Mouse (Mus musculus): ENCODE results near the gene Psapl1. TPM values are rescaled to one million over a fixed set of nuclear protein-coding genes. Genes with fewer than 3 reads are reported as not detected.

Gene Psapl1
- polyA plus RNA-seq, 1 experiment from 2014 or later = 0.13 TPM

DNA sequence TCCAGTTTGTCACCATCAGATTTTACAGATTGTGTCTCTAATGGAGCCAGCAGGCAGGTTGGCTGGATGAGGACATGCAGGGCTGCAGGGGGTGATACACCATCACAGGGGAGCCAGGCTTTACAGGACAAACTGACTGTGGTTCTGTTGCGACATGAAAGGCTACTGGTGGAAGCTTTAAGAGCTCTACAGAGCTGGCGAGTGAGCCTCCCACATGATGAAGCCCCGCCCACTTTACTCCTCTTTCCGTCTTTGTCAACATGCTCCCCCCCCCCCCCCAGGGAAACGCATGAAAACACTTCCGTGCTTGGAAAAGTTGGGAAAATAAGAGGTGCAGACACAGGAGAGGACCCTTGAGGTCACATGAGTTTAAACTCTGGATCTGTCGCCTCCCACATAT, 25.6 kb upstream of the Psapl1 start:
- Histone ChIP-seq H3K27me3 (ENCODE audit: control insufficient read depth, insufficient read depth, low read depth, low read length) (no peaks in the 10 kb centered on the region), H3K9ac (ENCODE audit: low read length) (no peak overlapping the region), H3K4me1 (replicated peaks; ENCODE audit: control insufficient read depth, insufficient read depth, low read length) (peaks cover 3% of the 10 kb centered on the region; the same call in 1 of the 2 replicates), H3K4me3 (ENCODE audit: low read length) (no peak overlapping the region), H3K9me3 (ENCODE audit: control insufficient read depth, low read length) (no peaks in the 10 kb centered on the region), H3K27ac (ENCODE audit: low read length) (no peak overlapping the region), H3K4me2 (ENCODE audit: low read depth, low read length) (no peak overlapping the region), H3K36me3 (ENCODE audit: control insufficient read depth, insufficient read depth, low read length) (no peaks in the 10 kb centered on the region)
- ATAC-seq (ENCODE audit: low read depth) = no peak
- 41% methylated on average over 7 of the region's 7 CpGs for WGBS

DNA sequence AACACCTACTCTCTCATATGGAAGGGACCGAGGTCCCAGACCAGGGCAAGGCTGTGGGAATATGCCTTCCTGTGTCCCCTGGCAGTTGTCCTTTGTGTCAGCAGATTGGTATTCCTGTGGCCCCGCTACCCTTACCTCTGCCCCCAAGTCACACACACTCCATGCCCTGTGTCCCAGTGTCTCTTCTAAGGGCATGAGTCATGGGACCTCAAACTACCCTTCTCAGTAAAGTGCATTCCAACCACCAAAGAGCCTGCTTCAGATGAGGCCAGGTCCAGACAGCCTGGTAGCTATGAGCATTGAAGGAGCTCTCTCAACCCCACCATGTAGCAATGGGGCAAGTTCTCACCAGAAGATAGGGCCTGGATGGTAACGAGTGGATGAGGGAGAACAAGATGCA, 25.0 kb upstream of the Psapl1 start:
- no peak overlapping the region for H3K4me2 ChIP-seq (ENCODE audit: low read depth, low read length)
- ATAC-seq (ENCODE audit: low read depth) = no peak
- WGBS = 85% methylated on average over 3 of the region's 3 CpGs
- H3K27me3 ChIP-seq (ENCODE audit: control insufficient read depth, insufficient read depth, low read depth, low read length) = no peaks in the 10 kb centered on the region
- no peak overlapping the region for H3K27ac ChIP-seq (ENCODE audit: low read length)
- H3K9ac ChIP-seq (ENCODE audit: low read length) = no peak overlapping the region
- H3K4me3 ChIP-seq (ENCODE audit: low read length) = no peak overlapping the region
- no peaks in the 10 kb centered on the region for H3K36me3 ChIP-seq (ENCODE audit: control insufficient read depth, insufficient read depth, low read length)
- peaks cover 3% of the 10 kb centered on the region; the same call in 1 of the 2 replicates for H3K4me1 ChIP-seq (replicated peaks; ENCODE audit: control insufficient read depth, insufficient read depth, low read length)
- no peaks in the 10 kb centered on the region for H3K9me3 ChIP-seq (ENCODE audit: control insufficient read depth, low read length)

DNA sequence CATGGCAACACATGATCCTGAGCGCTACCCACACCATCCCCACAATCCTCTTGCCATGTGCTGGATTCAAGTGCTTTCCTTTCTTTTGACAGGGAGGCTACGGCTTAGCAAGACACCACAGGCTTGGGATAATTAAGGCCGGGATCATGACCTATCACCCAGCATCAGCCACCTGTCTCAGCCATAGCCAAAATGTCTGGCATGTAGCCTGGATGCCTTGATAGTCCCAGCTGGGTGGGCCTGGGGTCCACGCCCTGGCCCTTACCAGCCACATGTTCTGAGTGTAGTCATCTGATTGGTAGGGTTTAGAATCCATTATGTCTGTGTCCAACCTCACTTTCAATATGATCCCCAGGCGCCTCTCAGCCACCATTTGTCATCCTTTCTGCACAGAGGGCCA, 24.1 kb upstream of the Psapl1 start:
- Histone ChIP-seq H3K4me3 (ENCODE audit: low read length) (no peak overlapping the region), H3K4me2 (ENCODE audit: low read depth, low read length) (no peak overlapping the region), H3K27me3 (ENCODE audit: control insufficient read depth, insufficient read depth, low read depth, low read length) (no peaks in the 10 kb centered on the region), H3K27ac (ENCODE audit: low read length) (no peak overlapping the region), H3K9ac (ENCODE audit: low read length) (no peak overlapping the region), H3K4me1 (replicated peaks; ENCODE audit: control insufficient read depth, insufficient read depth, low read length) (peaks cover 3% of the 10 kb centered on the region; the same call in 1 of the 2 replicates), H3K36me3 (ENCODE audit: control insufficient read depth, insufficient read depth, low read length) (no peaks in the 10 kb centered on the region), H3K9me3 (ENCODE audit: control insufficient read depth, low read length) (no peaks in the 10 kb centered on the region)
- WGBS = 84% methylated on average over 5 of the region's 5 CpGs
- ATAC-seq (ENCODE audit: low read depth) = no peak

DNA sequence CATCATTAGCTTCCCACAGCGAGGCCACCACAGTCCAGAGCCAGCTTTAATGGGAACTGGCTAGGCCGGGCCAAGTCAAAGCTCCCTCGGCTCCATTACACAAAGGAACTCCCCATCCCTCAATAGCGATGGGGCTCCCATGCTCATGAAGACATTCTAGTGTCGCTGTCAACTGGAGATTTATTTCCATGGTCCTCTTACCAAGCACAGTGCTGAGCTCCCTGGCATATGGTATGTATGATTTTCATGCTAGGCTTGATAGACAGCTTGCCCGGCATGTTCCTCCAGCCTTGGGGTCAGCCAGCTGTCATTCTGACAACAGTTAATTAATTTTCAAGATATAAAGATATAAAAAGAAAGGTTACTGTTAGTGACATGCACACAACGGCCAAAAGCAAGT, 21.5 kb upstream of the Psapl1 start:
- no peak overlapping the region for H3K4me2 ChIP-seq (ENCODE audit: low read depth, low read length)
- H3K4me3 ChIP-seq (ENCODE audit: low read length) = no peak overlapping the region
- 66% methylated on average over 7 of the region's 7 CpGs for WGBS
- no peaks in the 10 kb centered on the region for H3K36me3 ChIP-seq (ENCODE audit: control insufficient read depth, insufficient read depth, low read length)
- no peaks in the 10 kb centered on the region for H3K9me3 ChIP-seq (ENCODE audit: control insufficient read depth, low read length)
- no peaks in the 10 kb centered on the region for H3K27me3 ChIP-seq (ENCODE audit: control insufficient read depth, insufficient read depth, low read depth, low read length)
- ATAC-seq (ENCODE audit: low read depth) = no peak
- no peak overlapping the region for H3K9ac ChIP-seq (ENCODE audit: low read length)
- peaks cover 3% of the 10 kb centered on the region; the same call in 1 of the 2 replicates for H3K4me1 ChIP-seq (replicated peaks; ENCODE audit: control insufficient read depth, insufficient read depth, low read length)
- H3K27ac ChIP-seq (ENCODE audit: low read length) = no peak overlapping the region

DNA sequence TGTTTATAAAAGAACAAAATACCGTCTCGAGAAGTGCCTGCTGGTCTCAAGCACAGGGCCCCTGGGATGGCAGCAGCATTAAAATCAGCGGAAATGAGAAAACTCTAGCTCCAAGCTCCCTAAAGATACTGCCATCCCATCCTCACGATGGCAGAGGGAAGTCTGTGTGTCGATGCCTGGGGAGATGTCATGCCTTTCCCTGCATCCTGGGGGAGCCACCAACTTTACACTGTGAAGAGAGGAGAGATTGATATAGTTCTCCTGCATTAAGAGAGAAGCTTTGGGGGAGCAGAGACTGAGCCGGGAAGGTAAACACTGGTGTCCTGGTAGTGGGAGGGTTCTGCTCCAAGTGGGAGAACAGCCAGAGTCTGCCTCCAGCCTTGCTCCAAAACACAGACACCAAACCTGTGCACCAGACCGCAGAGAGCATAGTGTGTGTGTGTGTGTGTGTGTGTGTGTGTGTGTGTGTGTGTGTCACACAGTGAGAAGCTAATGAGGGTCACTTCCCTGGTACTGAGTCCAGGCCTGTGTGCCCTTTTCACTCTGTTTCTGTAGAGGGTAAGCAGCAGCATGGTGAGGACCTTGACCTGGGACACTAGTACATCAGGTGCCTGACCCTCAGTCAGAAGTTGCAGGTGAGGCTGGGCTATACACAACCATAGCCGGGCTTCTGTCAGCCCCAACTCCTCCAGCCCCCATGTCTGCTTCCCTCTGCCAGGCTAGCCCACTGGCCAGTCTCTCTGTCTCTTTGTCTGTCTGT, 17.3 kb upstream of the Psapl1 start:
- Histone ChIP-seq H3K36me3 (ENCODE audit: control insufficient read depth, insufficient read depth, low read length) (no peaks in the 10 kb centered on the region), H3K4me2 (ENCODE audit: low read depth, low read length) (no peak overlapping the region), H3K9me3 (ENCODE audit: control insufficient read depth, low read length) (no peaks in the 10 kb centered on the region), H3K4me1 (replicated peaks; ENCODE audit: control insufficient read depth, insufficient read depth, low read length) (no peaks in the 10 kb centered on the region), H3K27ac (ENCODE audit: low read length) (no peak overlapping the region), H3K27me3 (ENCODE audit: control insufficient read depth, insufficient read depth, low read depth, low read length) (no peaks in the 10 kb centered on the region), H3K4me3 (ENCODE audit: low read length) (no peak overlapping the region), H3K9ac (ENCODE audit: low read length) (no peak overlapping the region)
- ATAC-seq (ENCODE audit: low read depth) = no peak
- WGBS = 38% methylated on average over 8 of the region's 8 CpGs

DNA sequence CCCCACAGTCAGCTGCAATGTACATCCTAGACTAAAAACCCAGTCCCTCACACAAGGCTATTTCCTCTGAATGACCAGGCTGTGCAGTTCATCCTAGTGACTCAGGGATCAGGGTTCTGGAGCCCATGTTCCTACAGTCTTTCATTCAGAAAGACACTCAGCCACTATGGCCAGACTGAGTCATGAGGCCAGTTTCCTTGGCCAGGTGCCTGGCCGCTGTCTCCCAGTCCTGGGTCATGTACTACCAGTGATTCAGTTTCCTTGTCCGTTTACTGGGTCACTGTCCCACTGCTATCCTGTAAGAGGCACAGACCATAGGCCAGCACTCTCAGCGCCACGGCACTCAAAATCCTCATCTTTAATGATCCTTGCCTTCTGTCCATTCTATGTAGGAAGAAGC, 15.5 kb upstream of the Psapl1 start:
- H3K27me3 ChIP-seq (ENCODE audit: control insufficient read depth, insufficient read depth, low read depth, low read length) = no peaks in the 10 kb centered on the region
- WGBS = 79% methylated on average over 4 of the region's 4 CpGs
- ATAC-seq (ENCODE audit: low read depth) = no peak
- H3K9me3 ChIP-seq (ENCODE audit: control insufficient read depth, low read length) = no peaks in the 10 kb centered on the region
- no peak overlapping the region for H3K27ac ChIP-seq (ENCODE audit: low read length)
- no peaks in the 10 kb centered on the region for H3K36me3 ChIP-seq (ENCODE audit: control insufficient read depth, insufficient read depth, low read length)
- H3K4me2 ChIP-seq (ENCODE audit: low read depth, low read length) = no peak overlapping the region
- H3K4me3 ChIP-seq (ENCODE audit: low read length) = no peak overlapping the region
- no peaks in the 10 kb centered on the region for H3K4me1 ChIP-seq (replicated peaks; ENCODE audit: control insufficient read depth, insufficient read depth, low read length)
- no peak overlapping the region for H3K9ac ChIP-seq (ENCODE audit: low read length)

DNA sequence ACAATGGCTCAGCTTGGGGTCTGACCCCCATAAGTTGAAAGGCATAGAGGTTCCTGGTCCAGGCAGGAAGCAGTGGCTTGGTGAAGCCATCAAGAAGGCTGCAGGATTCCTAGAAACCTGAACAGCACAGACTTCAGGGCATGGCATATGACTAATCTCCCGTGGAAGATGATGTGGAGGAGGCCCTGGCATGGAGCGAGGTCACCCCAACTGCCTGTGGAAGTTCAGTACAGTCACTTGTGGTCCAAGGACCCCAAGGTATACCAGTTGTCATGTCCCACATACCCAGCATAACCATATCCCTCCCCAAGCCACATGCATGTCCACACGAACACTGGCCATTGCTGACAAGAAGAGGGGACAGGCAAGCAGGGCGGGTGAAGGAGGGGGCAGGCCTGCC, 12.5 kb upstream of the Psapl1 start:
- Histone ChIP-seq H3K4me2 (ENCODE audit: low read depth, low read length) (no peak overlapping the region), H3K9me3 (ENCODE audit: control insufficient read depth, low read length) (no peaks in the 10 kb centered on the region), H3K27ac (ENCODE audit: low read length) (no peak overlapping the region), H3K4me3 (ENCODE audit: low read length) (no peak overlapping the region), H3K4me1 (replicated peaks; ENCODE audit: control insufficient read depth, insufficient read depth, low read length) (no peaks in the 10 kb centered on the region), H3K9ac (ENCODE audit: low read length) (no peak overlapping the region), H3K27me3 (ENCODE audit: control insufficient read depth, insufficient read depth, low read depth, low read length) (no peaks in the 10 kb centered on the region), H3K36me3 (ENCODE audit: control insufficient read depth, insufficient read depth, low read length) (no peaks in the 10 kb centered on the region)
- no peak for ATAC-seq (ENCODE audit: low read depth)
- WGBS = 84% methylated on average over 4 of the region's 4 CpGs

DNA sequence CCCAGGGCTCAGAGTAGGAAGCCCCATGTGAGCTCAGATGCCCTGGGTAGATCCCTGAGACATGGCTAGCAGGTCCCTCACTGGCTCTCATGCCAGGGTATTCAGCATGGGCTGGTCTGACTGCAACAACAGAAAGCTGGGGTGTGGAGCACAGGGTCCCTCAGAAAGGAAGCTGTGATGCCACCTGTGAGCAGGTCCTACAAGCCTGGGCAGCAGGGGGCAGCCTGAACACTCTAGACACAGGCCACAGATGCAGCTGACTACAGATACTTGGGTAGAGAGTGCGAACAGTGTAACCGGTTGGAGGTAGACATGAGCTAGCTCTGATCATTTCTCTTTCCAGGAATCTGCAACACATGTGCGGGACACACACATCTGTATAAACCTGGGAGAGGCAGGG, 11.9 kb upstream of the Psapl1 start:
- WGBS = 68% methylated on average over 3 of the region's 3 CpGs
- no peaks in the 10 kb centered on the region for H3K36me3 ChIP-seq (ENCODE audit: control insufficient read depth, insufficient read depth, low read length)
- H3K4me2 ChIP-seq (ENCODE audit: low read depth, low read length) = no peak overlapping the region
- no peak overlapping the region for H3K4me3 ChIP-seq (ENCODE audit: low read length)
- H3K27me3 ChIP-seq (ENCODE audit: control insufficient read depth, insufficient read depth, low read depth, low read length) = no peaks in the 10 kb centered on the region
- ATAC-seq (ENCODE audit: low read depth) = no peak
- H3K9ac ChIP-seq (ENCODE audit: low read length) = no peak overlapping the region
- no peak overlapping the region for H3K27ac ChIP-seq (ENCODE audit: low read length)
- no peaks in the 10 kb centered on the region for H3K4me1 ChIP-seq (replicated peaks; ENCODE audit: control insufficient read depth, insufficient read depth, low read length)
- H3K9me3 ChIP-seq (ENCODE audit: control insufficient read depth, low read length) = no peaks in the 10 kb centered on the region

DNA sequence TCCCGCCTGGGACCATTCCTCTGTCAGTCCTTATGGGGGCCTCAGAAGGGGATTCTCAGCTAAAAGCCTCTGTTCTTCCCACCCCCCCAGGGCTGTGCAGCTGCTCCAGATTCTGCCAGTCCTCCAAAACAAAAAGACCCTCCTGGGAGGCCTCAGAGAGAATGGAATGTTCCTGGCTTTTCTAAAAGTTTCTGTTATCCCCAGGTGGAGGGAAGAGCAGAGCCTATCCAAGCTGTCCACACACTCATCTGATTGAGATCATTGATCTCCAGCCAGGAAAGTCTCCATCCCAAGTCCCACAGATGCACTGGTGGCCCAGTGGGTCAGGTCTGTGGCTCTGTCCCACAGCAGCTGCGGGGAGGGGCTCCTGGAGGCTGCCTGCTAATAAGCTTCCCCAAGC, 11.1 kb upstream of the Psapl1 start:
- 93% methylated on average over 2 of the region's 2 CpGs for WGBS
- no peak for ATAC-seq (ENCODE audit: low read depth)
- Histone ChIP-seq H3K4me3 (ENCODE audit: low read length) (no peak overlapping the region), H3K4me2 (ENCODE audit: low read depth, low read length) (no peak overlapping the region), H3K27ac (ENCODE audit: low read length) (no peak overlapping the region), H3K9ac (ENCODE audit: low read length) (no peak overlapping the region), H3K36me3 (ENCODE audit: control insufficient read depth, insufficient read depth, low read length) (no peaks in the 10 kb centered on the region), H3K27me3 (ENCODE audit: control insufficient read depth, insufficient read depth, low read depth, low read length) (no peaks in the 10 kb centered on the region), H3K4me1 (replicated peaks; ENCODE audit: control insufficient read depth, insufficient read depth, low read length) (no peaks in the 10 kb centered on the region), H3K9me3 (ENCODE audit: control insufficient read depth, low read length) (no peaks in the 10 kb centered on the region)

Data from lung, embryonic 16.5 days (tissue).